Mouse (Mus musculus): ENCODE measurements around the gene Rnaseh2a. TPM values are rescaled to one million over a fixed set of nuclear protein-coding genes. Genes with fewer than 3 reads are reported as not detected.

Rnaseh2a gene
- polyA plus RNA-seq, 1 experiment from 2014 or later = 47.9 TPM

GRCm38 (mm10) chr8:84915269-84915668, 54.3 kb downstream of the Rnaseh2a start:
- Histone ChIP-seq H3K4me3 (ENCODE audit: low read depth, low read length) (no peak overlapping the region), H3K27me3 (ENCODE audit: control insufficient read depth, insufficient read depth, low read depth, low read length) (peaks cover 9% of the 10 kb centered on the region; the same call in 1 of the 2 replicates), H3K4me2 (ENCODE audit: low read length) (no peak overlapping the region), H3K4me1 (ENCODE audit: control insufficient read depth, insufficient read depth, low read length) (peaks cover 2% of the 10 kb centered on the region; the same call in 1 of the 2 replicates), H3K36me3 (ENCODE audit: control insufficient read depth, insufficient read depth, low read length) (peaks cover 70% of the 10 kb centered on the region), H3K9ac (ENCODE audit: low read depth, low read length) (no peak overlapping the region), H3K9me3 (replicated peaks; ENCODE audit: control insufficient read depth, low read length, poor library complexity, severe bottlenecking) (no peaks in the 10 kb centered on the region), H3K27ac (ENCODE audit: low read length) (no peak overlapping the region)
- no peak for ATAC-seq
- WGBS = 90% methylated on average over 8 of the region's 8 CpGs

- no peak for ATAC-seq
- no peak overlapping the region for H3K4me2 ChIP-seq (ENCODE audit: low read length)
- WGBS = 36% methylated on average over 4 of the region's 4 CpGs
- H3K9ac ChIP-seq (ENCODE audit: low read depth, low read length) = no peak overlapping the region
- H3K4me1 ChIP-seq (ENCODE audit: control insufficient read depth, insufficient read depth, low read length) = peaks cover 2% of the 10 kb centered on the region; the same call in 1 of the 2 replicates
- H3K27ac ChIP-seq (ENCODE audit: low read length) = no peak overlapping the region
- H3K9me3 ChIP-seq (replicated peaks; ENCODE audit: control insufficient read depth, low read length, poor library complexity, severe bottlenecking) = no peaks in the 10 kb centered on the region
- peaks cover 11% of the 10 kb centered on the region; the same call in 1 of the 2 replicates for H3K27me3 ChIP-seq (ENCODE audit: control insufficient read depth, insufficient read depth, low read depth, low read length)
- peaks cover 61% of the 10 kb centered on the region for H3K36me3 ChIP-seq (ENCODE audit: control insufficient read depth, insufficient read depth, low read length)
- H3K4me3 ChIP-seq (ENCODE audit: low read depth, low read length) = no peak overlapping the region
These were observed 55.6 kb downstream of the Rnaseh2a start for GRCm38 (mm10) chr8:84913960-84914359.

GRCm38 (mm10) chr8:84913502-84913900, 56.1 kb downstream of the Rnaseh2a start:
- Histone ChIP-seq H3K4me2 (ENCODE audit: low read length) (peak overlapping the region; percentile 44), H3K27ac (ENCODE audit: low read length) (no peak overlapping the region), H3K4me1 (ENCODE audit: control insufficient read depth, insufficient read depth, low read length) (peaks cover 2% of the 10 kb centered on the region; the same call in 1 of the 2 replicates), H3K27me3 (ENCODE audit: control insufficient read depth, insufficient read depth, low read depth, low read length) (peaks cover 11% of the 10 kb centered on the region; the same call in 1 of the 2 replicates), H3K9me3 (replicated peaks; ENCODE audit: control insufficient read depth, low read length, poor library complexity, severe bottlenecking) (no peaks in the 10 kb centered on the region), H3K9ac (ENCODE audit: low read depth, low read length) (no peak overlapping the region), H3K36me3 (ENCODE audit: control insufficient read depth, insufficient read depth, low read length) (peaks cover 58% of the 10 kb centered on the region), H3K4me3 (ENCODE audit: low read depth, low read length) (no peak overlapping the region)
- 16% methylated on average over 9 of the region's 9 CpGs for WGBS
- no peak for ATAC-seq

GRCm38 (mm10) chr8:84912895-84913501, 56.6 kb downstream of the Rnaseh2a start:
- peaks cover 2% of the 10 kb centered on the region; the same call in 1 of the 2 replicates for H3K4me1 ChIP-seq (ENCODE audit: control insufficient read depth, insufficient read depth, low read length)
- no peak overlapping the region for H3K27ac ChIP-seq (ENCODE audit: low read length)
- H3K9ac ChIP-seq (ENCODE audit: low read depth, low read length) = no peak overlapping the region; the same call in 1 of the 2 replicates
- H3K4me2 ChIP-seq (ENCODE audit: low read length) = peak overlapping the region; percentile 44
- no peak; the same call in 1 of the 2 replicates for ATAC-seq
- 6% methylated on average over 55 of the region's 55 CpGs for WGBS
- H3K4me3 ChIP-seq (ENCODE audit: low read depth, low read length) = no peak overlapping the region; the same call in 1 of the 2 replicates
- peaks cover 53% of the 10 kb centered on the region for H3K36me3 ChIP-seq (ENCODE audit: control insufficient read depth, insufficient read depth, low read length)
- no peaks in the 10 kb centered on the region for H3K9me3 ChIP-seq (replicated peaks; ENCODE audit: control insufficient read depth, low read length, poor library complexity, severe bottlenecking)
- peaks cover 11% of the 10 kb centered on the region; the same call in 1 of the 2 replicates for H3K27me3 ChIP-seq (ENCODE audit: control insufficient read depth, insufficient read depth, low read depth, low read length)

GRCm38 (mm10) chr8:84912391-84912790, 57.2 kb downstream of the Rnaseh2a start:
- Histone ChIP-seq H3K4me2 (ENCODE audit: low read length) (no peak overlapping the region; the same call in 1 of the 2 replicates), H3K9me3 (replicated peaks; ENCODE audit: control insufficient read depth, low read length, poor library complexity, severe bottlenecking) (no peaks in the 10 kb centered on the region), H3K27me3 (ENCODE audit: control insufficient read depth, insufficient read depth, low read depth, low read length) (peaks cover 11% of the 10 kb centered on the region; the same call in 1 of the 2 replicates), H3K9ac (ENCODE audit: low read depth, low read length) (no peak overlapping the region), H3K36me3 (ENCODE audit: control insufficient read depth, insufficient read depth, low read length) (peaks cover 48% of the 10 kb centered on the region), H3K4me1 (ENCODE audit: control insufficient read depth, insufficient read depth, low read length) (peaks cover 2% of the 10 kb centered on the region; the same call in 1 of the 2 replicates), H3K4me3 (ENCODE audit: low read depth, low read length) (no peak overlapping the region), H3K27ac (ENCODE audit: low read length) (no peak overlapping the region)
- no peak for ATAC-seq
- 24% methylated on average over 27 of the region's 27 CpGs for WGBS

GRCm38 (mm10) chr8:84911854-84912253, 57.7 kb downstream of the Rnaseh2a start:
- no peak for ATAC-seq
- Histone ChIP-seq H3K9ac (ENCODE audit: low read depth, low read length) (no peak overlapping the region), H3K4me2 (ENCODE audit: low read length) (no peak overlapping the region), H3K27ac (ENCODE audit: low read length) (no peak overlapping the region), H3K9me3 (replicated peaks; ENCODE audit: control insufficient read depth, low read length, poor library complexity, severe bottlenecking) (no peaks in the 10 kb centered on the region), H3K4me3 (ENCODE audit: low read depth, low read length) (no peak overlapping the region), H3K27me3 (ENCODE audit: control insufficient read depth, insufficient read depth, low read depth, low read length) (peaks cover 11% of the 10 kb centered on the region; the same call in 1 of the 2 replicates), H3K36me3 (ENCODE audit: control insufficient read depth, insufficient read depth, low read length) (peaks cover 44% of the 10 kb centered on the region), H3K4me1 (ENCODE audit: control insufficient read depth, insufficient read depth, low read length) (peaks cover 2% of the 10 kb centered on the region; the same call in 1 of the 2 replicates)
- 78% methylated on average over 9 of the region's 9 CpGs for WGBS

- no peak for ATAC-seq
- Histone ChIP-seq H3K4me1 (ENCODE audit: control insufficient read depth, insufficient read depth, low read length) (peaks cover 2% of the 10 kb centered on the region; the same call in 1 of the 2 replicates), H3K4me2 (ENCODE audit: low read length) (no peak overlapping the region), H3K9ac (ENCODE audit: low read depth, low read length) (no peak overlapping the region), H3K4me3 (ENCODE audit: low read depth, low read length) (no peak overlapping the region), H3K27me3 (ENCODE audit: control insufficient read depth, insufficient read depth, low read depth, low read length) (peaks cover 11% of the 10 kb centered on the region; the same call in 1 of the 2 replicates), H3K9me3 (replicated peaks; ENCODE audit: control insufficient read depth, low read length, poor library complexity, severe bottlenecking) (no peaks in the 10 kb centered on the region), H3K27ac (ENCODE audit: low read length) (no peak overlapping the region), H3K36me3 (ENCODE audit: control insufficient read depth, insufficient read depth, low read length) (peaks cover 32% of the 10 kb centered on the region)
- WGBS = 93% methylated on average over 6 of the region's 6 CpGs
These were observed 59.0 kb downstream of the Rnaseh2a start for GRCm38 (mm10) chr8:84910551-84910950.

- 90% methylated on average over 5 of the region's 5 CpGs for WGBS
- Histone ChIP-seq H3K27me3 (ENCODE audit: control insufficient read depth, insufficient read depth, low read depth, low read length) (peaks cover 11% of the 10 kb centered on the region; the same call in 1 of the 2 replicates), H3K4me3 (ENCODE audit: low read depth, low read length) (no peak overlapping the region), H3K9ac (ENCODE audit: low read depth, low read length) (no peak overlapping the region), H3K4me2 (ENCODE audit: low read length) (no peak overlapping the region), H3K27ac (ENCODE audit: low read length) (no peak overlapping the region), H3K4me1 (ENCODE audit: control insufficient read depth, insufficient read depth, low read length) (peaks cover 2% of the 10 kb centered on the region; the same call in 1 of the 2 replicates), H3K9me3 (replicated peaks; ENCODE audit: control insufficient read depth, low read length, poor library complexity, severe bottlenecking) (no peaks in the 10 kb centered on the region), H3K36me3 (ENCODE audit: control insufficient read depth, insufficient read depth, low read length) (peaks cover 27% of the 10 kb centered on the region)
- ATAC-seq = no peak
These were observed 59.6 kb downstream of the Rnaseh2a start for GRCm38 (mm10) chr8:84909949-84910348.

- H3K4me2 ChIP-seq (ENCODE audit: low read length) = peak overlapping the region; percentile 52
- peaks cover 11% of the 10 kb centered on the region; the same call in 1 of the 2 replicates for H3K27me3 ChIP-seq (ENCODE audit: control insufficient read depth, insufficient read depth, low read depth, low read length)
- 50% methylated on average over 20 of the region's 20 CpGs for WGBS
- H3K9ac ChIP-seq (ENCODE audit: low read depth, low read length) = 0 out of 2 replicates have a peak overlapping the region, but pooled peaks have one; percentile 38
- ATAC-seq = no peak; the same call in none of the 2 replicates
- peak overlapping the region; percentile 29; the same call in 1 of the 2 replicates for H3K4me3 ChIP-seq (ENCODE audit: low read depth, low read length)
- H3K9me3 ChIP-seq (replicated peaks; ENCODE audit: control insufficient read depth, low read length, poor library complexity, severe bottlenecking) = no peaks in the 10 kb centered on the region
- H3K36me3 ChIP-seq (ENCODE audit: control insufficient read depth, insufficient read depth, low read length) = peaks cover 27% of the 10 kb centered on the region
- H3K4me1 ChIP-seq (ENCODE audit: control insufficient read depth, insufficient read depth, low read length) = peaks cover 2% of the 10 kb centered on the region; the same call in 1 of the 2 replicates
- H3K27ac ChIP-seq (ENCODE audit: low read length) = no peak overlapping the region
These were observed 60.3 kb downstream of the Rnaseh2a start for GRCm38 (mm10) chr8:84909162-84909767.

Measured in midbrain, embryonic 16.5 days (tissue).